Mouse (Mus musculus): ENCODE data around the gene Tmem100.

The Tmem100 gene

DNA sequence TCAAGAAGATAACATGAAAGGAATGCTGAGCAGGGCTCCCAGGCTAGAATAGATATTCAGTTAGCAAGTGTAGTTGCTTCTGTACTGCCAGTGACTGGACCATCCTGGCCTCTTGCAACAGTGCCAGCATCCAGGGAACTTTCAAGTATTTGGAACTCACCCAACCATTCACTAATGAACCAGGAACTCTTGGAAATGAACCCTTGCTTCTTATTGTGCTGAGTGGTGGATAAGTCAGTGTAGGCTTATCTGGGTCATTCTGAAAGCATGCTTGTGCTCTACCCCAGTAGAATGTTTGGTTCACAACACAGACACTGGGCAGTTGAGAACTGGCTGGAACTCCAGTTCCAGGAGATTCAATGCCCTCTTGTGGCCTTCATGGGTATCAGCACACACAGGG is 29.1 kb downstream of the Tmem100 start:
- no peak for DNase-seq (ENCODE audit: extremely low read depth, low read depth)

DNA sequence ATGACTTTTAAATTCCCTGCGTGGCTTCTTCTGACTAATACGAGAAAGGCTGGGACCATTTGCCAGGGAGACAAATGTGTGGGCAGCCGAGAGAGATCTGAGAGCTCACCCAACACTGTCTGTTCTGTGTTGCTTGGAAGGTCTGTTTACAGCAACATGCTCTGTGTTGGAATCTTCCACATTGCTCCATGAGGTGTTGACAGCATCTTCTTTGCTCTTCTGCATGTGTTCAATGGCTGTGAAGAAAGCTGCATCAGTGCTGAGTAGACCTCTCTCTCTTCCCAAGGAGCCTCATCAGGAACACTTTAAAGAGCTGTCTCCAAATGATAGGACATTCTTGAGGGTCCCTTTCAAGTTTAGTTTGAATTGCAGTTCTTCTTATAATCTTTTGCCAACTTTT is 32.5 kb downstream of the Tmem100 start:
- no peak for DNase-seq (ENCODE audit: extremely low read depth, low read depth)

DNA sequence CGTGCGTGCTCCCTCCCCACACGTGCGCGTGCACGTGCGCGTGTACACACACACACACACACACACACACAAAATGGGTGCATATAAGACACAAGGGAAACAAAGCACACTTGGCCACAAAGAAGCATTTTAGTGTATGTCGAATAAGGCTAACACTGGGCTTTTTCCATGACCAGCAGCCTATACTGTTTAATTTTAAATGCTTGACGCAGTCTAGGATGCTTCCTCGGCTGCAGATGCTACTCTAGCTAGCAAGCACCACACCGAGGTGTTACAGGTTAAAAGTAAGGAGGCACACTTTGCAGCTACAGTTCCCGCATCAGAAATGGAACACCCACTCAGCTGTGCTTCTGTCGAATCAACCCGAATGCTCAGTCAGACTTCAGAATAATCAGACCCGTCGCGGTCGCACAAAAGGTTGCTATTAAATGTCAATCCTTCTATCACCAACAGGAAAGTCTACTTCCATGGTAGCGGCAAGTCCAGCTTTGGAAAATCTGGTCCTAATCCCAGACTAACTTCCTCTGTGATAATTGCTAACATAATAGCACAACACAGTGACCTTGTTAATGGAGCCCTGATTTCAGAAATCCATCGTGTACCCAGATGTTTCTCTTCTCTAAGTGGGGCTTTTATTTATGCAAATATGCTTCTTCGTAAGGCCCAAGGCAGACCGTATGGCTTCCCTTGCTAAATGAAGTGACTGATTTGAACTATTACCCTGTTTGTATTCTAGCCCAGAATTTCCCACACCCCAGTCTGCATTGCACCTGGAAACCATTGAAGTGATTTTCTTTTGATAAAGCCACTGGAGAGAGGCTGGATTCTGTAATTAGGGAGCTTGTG is 36.5 kb downstream of the Tmem100 start:
- no peak for DNase-seq (ENCODE audit: extremely low read depth, low read depth)

DNA sequence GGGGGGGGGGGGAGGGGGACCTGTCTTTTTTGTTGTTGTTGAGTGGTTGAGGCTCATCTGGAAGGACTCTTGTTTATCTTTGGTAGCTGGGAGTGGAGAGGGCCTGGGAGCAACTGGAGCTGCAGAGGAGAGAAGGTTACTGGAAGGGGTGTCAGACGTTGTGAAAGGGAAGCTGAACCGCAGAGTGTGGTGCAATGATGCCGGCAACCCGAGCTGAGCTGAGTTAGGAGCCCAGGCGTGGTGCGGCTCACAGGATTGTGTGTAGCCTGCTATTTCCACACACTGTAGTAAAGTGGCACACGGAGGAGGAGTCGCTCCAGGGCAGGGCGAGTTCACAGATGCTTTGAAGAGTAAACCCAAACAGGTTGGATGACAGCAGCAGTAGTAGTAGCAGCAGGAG is 41.6 kb downstream of the Tmem100 start:
- DNase-seq (ENCODE audit: extremely low read depth, low read depth) = no peak

DNA sequence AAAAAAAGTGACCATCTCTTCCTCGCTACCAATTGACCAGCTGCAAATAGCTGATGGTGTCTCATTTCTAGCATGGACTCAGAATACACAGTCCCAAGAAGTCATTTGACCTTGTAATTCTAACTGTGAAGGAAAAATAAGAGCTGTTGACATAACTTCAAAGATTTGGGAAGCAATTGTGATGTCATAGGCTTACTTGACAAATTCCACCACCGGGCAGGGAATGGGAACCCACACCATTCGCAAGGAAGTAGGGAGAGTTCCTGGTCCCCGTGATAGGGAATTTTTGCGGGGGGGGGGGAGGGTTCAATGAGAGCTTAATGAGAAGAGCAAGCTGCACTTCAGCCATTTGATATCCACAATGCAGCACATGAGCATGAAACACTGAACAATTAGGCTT is 43.1 kb downstream of the Tmem100 start:
- no peak for DNase-seq (ENCODE audit: extremely low read depth, low read depth)

DNA sequence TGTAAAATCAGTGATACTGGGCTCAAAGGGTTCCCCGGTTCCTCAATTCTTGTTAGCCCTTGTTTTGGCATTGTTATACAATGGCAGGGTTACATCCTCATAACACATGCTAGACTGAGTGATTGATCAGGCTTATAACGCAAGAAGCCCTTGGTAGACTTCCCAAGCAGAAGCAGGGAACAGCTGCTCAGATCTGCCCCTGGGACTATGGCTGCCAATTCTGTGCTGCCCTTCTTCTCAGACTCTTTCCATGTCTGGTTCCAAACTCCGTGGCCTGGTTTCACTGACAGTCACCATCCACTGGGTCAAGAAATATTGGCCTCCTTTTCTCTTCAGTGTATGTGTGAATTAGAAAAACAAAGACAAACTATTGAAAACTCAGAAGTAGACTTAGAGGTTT is 46.5 kb downstream of the Tmem100 start:
- DNase-seq (ENCODE audit: extremely low read depth, low read depth) = no peak

DNA sequence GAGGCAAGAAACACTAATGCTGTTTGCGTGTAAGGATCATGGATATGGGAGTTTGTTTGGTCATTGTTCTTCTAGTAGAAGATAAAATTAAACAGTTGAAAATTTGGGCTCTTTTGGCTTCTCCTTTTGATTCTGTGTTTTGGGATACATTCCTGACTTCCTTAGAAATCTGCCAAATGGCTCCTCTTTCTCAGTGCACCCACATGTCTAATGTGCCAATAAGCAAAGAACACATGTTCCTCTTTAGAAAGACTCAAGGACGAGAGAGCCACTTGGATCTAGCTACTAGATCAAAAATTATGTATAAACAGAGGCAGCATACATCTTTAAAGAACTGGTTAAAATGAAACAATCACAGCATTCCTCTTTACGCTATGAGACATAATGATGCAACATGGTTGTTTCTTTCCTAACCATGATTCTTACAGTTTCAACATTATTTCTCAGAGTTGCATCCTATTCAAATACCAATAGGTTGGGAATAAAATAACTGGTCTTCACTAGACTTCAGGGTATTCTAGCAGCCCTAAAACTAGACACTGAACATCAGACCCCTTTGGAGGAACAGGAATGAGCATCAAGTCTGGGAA is 50.6 kb downstream of the Tmem100 start:
- no peak for DNase-seq (ENCODE audit: extremely low read depth, low read depth)

DNA sequence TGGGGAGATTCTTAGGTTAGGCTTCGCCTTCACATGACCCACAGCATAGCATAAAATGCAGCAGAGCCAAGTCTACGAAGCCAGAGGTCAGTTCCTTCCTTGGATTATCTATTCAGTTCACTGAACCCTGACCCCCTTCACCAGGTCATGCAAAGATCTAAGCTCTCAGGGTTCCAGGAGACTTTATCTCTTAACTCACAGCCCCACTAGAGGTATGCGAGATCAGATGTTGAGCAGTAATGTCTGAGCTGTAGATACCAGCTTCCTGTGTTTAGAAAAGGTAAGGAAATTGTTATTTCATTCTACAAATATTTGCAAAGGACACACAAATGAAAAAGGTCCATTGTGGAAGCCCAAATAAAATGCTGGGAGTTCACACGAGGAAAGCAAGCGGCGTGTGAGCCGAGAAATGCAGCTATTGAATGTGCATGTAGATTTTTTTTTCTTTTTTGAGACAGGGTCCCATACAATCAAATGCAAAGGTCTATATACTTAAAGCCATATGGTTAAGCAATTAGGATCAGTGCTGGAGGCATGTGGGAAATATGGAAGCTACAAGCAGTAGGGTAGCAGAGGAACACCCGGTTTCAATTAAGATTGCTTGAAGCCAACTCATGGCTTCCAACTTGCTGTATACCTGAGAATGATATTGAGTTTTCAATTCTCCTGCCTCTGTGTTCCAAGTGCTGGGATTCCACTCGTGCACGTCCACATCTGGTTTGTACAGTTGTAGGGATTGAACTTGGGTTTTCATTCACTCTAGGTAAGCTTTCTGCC is 51.9 kb downstream of the Tmem100 start:
- no peak for DNase-seq (ENCODE audit: extremely low read depth, low read depth)

DNA sequence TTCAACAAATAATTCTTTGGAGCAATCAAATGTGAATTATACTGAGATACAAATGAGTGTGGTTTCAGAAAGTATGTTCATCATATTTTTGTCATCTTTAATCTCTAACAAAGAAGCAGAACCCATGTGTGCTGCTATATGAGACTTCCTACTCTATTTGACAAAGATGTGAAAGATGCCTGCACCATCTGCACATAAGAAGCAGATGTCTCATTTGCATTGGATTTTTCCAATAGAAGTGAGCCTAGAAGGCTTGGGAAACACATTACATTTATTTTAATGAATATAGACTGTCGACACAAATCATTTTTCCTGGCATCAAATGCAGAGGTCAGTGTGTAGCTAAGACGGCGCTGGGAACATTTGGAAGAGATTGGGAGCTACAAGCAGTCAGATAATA is 52.9 kb downstream of the Tmem100 start:
- DNase-seq (ENCODE audit: extremely low read depth, low read depth) = no peak

DNA sequence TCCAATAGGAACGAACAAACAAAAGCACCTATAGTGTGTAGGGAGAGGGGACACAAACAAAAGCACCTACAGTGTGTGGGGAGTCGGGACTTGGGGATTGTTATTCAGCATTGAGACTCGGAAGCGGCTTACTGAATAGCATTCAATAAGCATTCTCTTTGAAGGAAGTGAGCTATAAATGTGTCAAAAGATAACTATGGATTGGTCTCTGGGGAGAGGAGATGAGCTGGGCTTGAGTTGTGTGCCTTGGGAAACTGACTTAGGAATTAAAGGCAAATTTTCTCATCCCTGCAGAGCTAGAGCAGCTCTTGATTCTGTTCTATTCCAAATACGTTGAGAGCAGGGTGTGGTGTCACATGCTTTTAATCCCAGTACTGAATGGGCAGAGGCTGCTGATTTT is 54.0 kb downstream of the Tmem100 start:
- no peak for DNase-seq (ENCODE audit: extremely low read depth, low read depth)

Data from MEL-GATA-1-ER (cell line).